Mouse (Mus musculus): ENCODE measurements around the gene Atp9a.

DNA sequence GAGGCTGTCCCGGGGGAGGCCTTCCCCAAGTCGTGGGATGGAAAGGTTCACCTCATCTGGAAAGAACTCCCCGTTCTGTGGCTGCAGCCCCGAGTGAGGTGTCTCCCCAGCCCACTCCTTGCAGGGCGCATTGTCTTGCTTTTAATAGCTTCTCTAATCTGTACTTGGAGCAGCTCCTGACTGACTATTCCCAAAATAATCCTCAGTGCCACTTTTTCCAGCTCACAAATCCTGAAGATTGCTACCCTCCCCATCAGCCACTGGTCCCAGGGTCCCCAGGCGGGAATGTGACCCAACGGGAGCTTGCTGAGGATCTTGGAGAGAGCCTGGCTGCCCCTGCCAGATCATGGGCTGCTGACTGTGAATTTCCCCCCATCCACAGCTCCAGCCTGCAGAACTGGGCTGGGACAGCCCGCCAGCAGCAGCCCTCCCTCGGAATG is 134.1 kb downstream of the Atp9a start:
- TF ChIP-seq CTCF (IDR thresholded peaks at IDR 0.05; ENCODE audit: extremely low read depth, insufficient read depth, low read length) (no peak), POLR2A (IDR thresholded peaks at IDR 0.05; ENCODE audit: extremely low read depth, insufficient read depth, low read length) (no peak)
